Mouse (Mus musculus) ES-Bruce4 (cell line): ENCODE data around the gene Tas2r117. TPM values are rescaled to one million over a fixed set of nuclear protein-coding genes. Genes with fewer than 3 reads are reported as not detected.

Experiments used
- H3K27ac ChIP-seq: 2 replicates; pipeline ENCODE4 v1.5.1; 2012; ENCODE audit warnings: low read length, inconsistent platforms; ENCODE audit not compliant: insufficient read depth
- H3K27me3 ChIP-seq: 2 replicates; pipeline ENCODE4 v1.6.1; 2012; ENCODE audit warnings: mild to moderate bottlenecking, low read length, inconsistent platforms; ENCODE audit not compliant: control insufficient read depth, poor library complexity, insufficient read depth, severe bottlenecking
- H3K36me3 ChIP-seq: 2 replicates; pipeline ENCODE4 v1.6.1; 2012; ENCODE audit warnings: inconsistent platforms, mild to moderate bottlenecking, low read length, moderate library complexity; ENCODE audit not compliant: control insufficient read depth, poor library complexity, insufficient read depth, severe bottlenecking
- H3K4me1 ChIP-seq: one replicate; pipeline ENCODE4 v1.8.1; 2011; ENCODE audit warnings: low read length; ENCODE audit not compliant: control insufficient read depth, insufficient read depth
- H3K4me3 ChIP-seq: 2 replicates; pipeline ENCODE4 v1.5.1; 2011; ENCODE audit warnings: low read depth, mild to moderate bottlenecking, low read length
- H3K9ac ChIP-seq: 2 replicates; pipeline ENCODE4 v1.6.1; 2012; ENCODE audit warnings: low read depth, mild to moderate bottlenecking, inconsistent platforms; ENCODE audit not compliant: poor library complexity, severe bottlenecking
- H3K9me3 ChIP-seq: replicated peaks from 2 replicates; pipeline ENCODE4 v1.6.1; 2012; ENCODE audit warnings: mild to moderate bottlenecking, low read length, inconsistent platforms; ENCODE audit not compliant: control insufficient read depth, poor library complexity, insufficient read depth, severe bottlenecking
- CTCF ChIP-seq: IDR thresholded peaks from one replicate; pipeline ENCODE4 v1.8.1; 2011; ENCODE audit warnings: low read depth, low read length
- EP300 ChIP-seq: IDR thresholded peaks from 2 replicates; pipeline ENCODE4 v1.6.1; 2011; ENCODE audit warnings: low read depth, low read length; ENCODE audit not compliant: insufficient read depth
- POLR2A ChIP-seq: IDR thresholded peaks from one replicate; pipeline ENCODE4 v1.8.1; 2011; ENCODE audit warnings: low read length; ENCODE audit not compliant: insufficient read depth
- polyA plus RNA-seq: library from polyadenylated mRNA; stranded (reverse); fragments of >200 nt; gene quantifications from 2 replicates; pipeline ENCODE4 v1.2.4, GENCODE M21; 2011; ENCODE audit warnings: low read depth; ENCODE audit not compliant: missing spikeins, insufficient read depth, insufficient read length

Gene Tas2r117
- not detected in 2 replicates for polyA plus RNA-seq

GRCm38 (mm10) chr6:132802518-132802917, at the start of gene Tas2r117:
Gene Tas2r117, plus strand, starts transcription at chr6:132802818.
- TF ChIP-seq CTCF (no peak), POLR2A (no peak), EP300 (no peak)
- Histone ChIP-seq H3K9me3 (no peaks in the 10 kb centered on the region), H3K27ac (no peak within 1 kb of the TSS), H3K4me3 (no peak within 1 kb of the TSS), H3K9ac (no peak within 1 kb of the TSS), H3K27me3 (no peaks in the 10 kb centered on the region), H3K36me3 (no peaks in the 10 kb centered on the region), H3K4me1 (no peaks in the 10 kb centered on the region)

DNA sequence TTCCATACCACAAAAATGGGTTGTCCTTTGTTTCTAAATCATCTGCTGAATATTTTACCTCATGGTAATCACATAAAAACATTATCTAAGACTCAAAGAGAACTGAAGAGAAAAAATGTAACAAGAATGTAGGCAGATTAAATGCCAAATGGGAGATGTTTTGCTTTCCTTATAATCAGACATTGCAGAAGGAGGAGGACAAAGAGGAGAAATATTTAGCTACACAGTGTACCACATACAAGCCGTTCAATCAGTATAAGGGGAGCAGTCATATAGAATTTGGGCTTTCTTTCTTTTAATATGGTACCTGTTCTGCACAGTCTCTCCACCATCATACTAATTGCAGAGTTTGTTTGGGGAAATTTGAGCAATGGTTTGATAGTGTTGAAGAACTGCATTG, 48.2 kb upstream of the Tas2r117 start, which contains the start of gene Tas2r124:
Gene Tas2r124 (plus strand): TSS at position 301 of the 400 bp plus-strand sequence.
- TF ChIP-seq CTCF (no peak), EP300 (no peak), POLR2A (no peak)

DNA sequence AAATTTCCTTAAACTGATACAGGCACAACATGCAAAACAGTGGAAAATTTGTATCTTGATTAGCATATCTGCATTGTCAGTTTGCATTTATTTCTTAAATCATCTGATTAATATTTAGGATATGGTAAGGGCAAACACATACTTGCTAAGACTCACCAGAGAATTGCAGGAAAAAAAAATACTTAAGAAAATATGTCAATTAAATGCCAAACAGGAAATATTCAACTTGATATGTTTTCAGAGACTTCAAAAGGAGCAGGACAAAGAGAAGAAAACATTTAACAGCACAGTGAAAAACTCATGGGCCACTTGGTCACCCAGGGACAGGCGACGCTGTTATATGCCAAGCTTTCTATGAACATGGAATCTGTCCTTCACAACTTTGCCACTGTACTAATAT, 40.8 kb upstream of the Tas2r117 start, which contains the start of gene Tas2r102:
Gene Tas2r102 (plus strand): TSS at position 301 of the 400 bp plus-strand sequence.
- H3K9me3 ChIP-seq, result no peaks in the 10 kb centered on the region

More for the DNA sequence above, 48.2 kb upstream of the Tas2r117 start, which contains the start of gene Tas2r124:
- H3K4me3 ChIP-seq, result no peak within 1 kb of the TSS
- H3K9ac ChIP-seq, result no peak within 1 kb of the TSS
- no peaks in the 10 kb centered on the region for H3K4me1 ChIP-seq
- no peak within 1 kb of the TSS for H3K27ac ChIP-seq
- no peaks in the 10 kb centered on the region for H3K9me3 ChIP-seq
- no peaks in the 10 kb centered on the region for H3K27me3 ChIP-seq
- no peaks in the 10 kb centered on the region for H3K36me3 ChIP-seq

DNA sequence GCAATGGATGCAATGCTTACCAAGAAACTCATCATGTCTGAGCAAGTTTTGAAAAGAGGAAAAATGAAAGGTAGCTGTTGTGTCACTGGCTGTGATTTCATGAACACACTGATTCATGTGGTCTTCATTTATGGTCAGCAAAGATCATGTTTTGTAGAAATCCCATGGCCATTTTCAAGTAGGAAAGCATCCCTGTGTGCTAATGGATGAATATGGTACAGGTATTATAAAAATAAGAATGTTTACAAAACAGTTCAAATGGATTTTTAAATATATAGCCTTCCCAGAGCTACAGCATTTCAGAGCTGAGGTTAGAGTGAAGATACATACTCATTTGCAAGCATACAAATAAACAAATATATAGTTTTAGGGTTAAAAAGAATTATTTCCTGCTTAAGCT, 24.6 kb upstream of the Tas2r117 start, which contains the start of gene Tas2r136:
Gene Tas2r136 (minus strand): TSS at position 101 of the 400 bp plus-strand sequence.
- TF ChIP-seq CTCF, result no peak
- H3K9ac ChIP-seq, result no peak within 1 kb of the TSS
- H3K27ac ChIP-seq, result no peak within 1 kb of the TSS
- H3K36me3 ChIP-seq, result no peaks in the 10 kb centered on the region
- no peak within 1 kb of the TSS for H3K4me3 ChIP-seq
- no peaks in the 10 kb centered on the region for H3K27me3 ChIP-seq
- H3K4me1 ChIP-seq, result no peaks in the 10 kb centered on the region
- H3K9me3 ChIP-seq, result no peaks in the 10 kb centered on the region

More for the DNA sequence above, 40.8 kb upstream of the Tas2r117 start, which contains the start of gene Tas2r102:
- Histone ChIP-seq H3K27me3 (no peaks in the 10 kb centered on the region), H3K4me3 (no peak within 1 kb of the TSS), H3K4me1 (no peaks in the 10 kb centered on the region), H3K9ac (no peak within 1 kb of the TSS), H3K36me3 (no peaks in the 10 kb centered on the region), H3K27ac (no peak within 1 kb of the TSS)
- TF ChIP-seq POLR2A, result no peak
- TF ChIP-seq EP300, result no peak
- TF ChIP-seq CTCF, result no peak

GRCm38 (mm10) chr6:132795393-132795792, 7.2 kb upstream of the Tas2r117 start:
- Histone ChIP-seq H3K9ac (no peak overlapping the region), H3K27ac (no peak overlapping the region), H3K9me3 (peaks cover 5% of the 10 kb centered on the region), H3K4me3 (no peak overlapping the region), H3K4me1 (no peaks in the 10 kb centered on the region), H3K36me3 (no peaks in the 10 kb centered on the region), H3K27me3 (no peaks in the 10 kb centered on the region)
- TF ChIP-seq CTCF (no peak), EP300 (no peak), POLR2A (no peak)

GRCm38 (mm10) chr6:132846842-132847241, 44.2 kb downstream of the Tas2r117 start, which contains the start of gene Tas2r123:
Gene Tas2r123, plus strand, starts transcription at chr6:132847142.
- Histone ChIP-seq H3K36me3 (no peaks in the 10 kb centered on the region), H3K9ac (no peak within 1 kb of the TSS), H3K9me3 (no peaks in the 10 kb centered on the region), H3K27ac (no peak within 1 kb of the TSS), H3K27me3 (no peaks in the 10 kb centered on the region), H3K4me3 (no peak within 1 kb of the TSS), H3K4me1 (no peaks in the 10 kb centered on the region)
- TF ChIP-seq CTCF (no peak), EP300 (no peak), POLR2A (no peak)

Other genes starting within 250 kb of the Tas2r117 start
- not detected in 2 replicates for gene Prh1, start 233.0 kb upstream of the Tas2r117 start, polyA plus RNA-seq
- not detected in 2 replicates for gene Prp2, start 206.9 kb upstream of the Tas2r117 start, polyA plus RNA-seq
- not detected in 2 replicates for gene A630073D07Rik, start 151.3 kb upstream of the Tas2r117 start, polyA plus RNA-seq
- gene Tas2r120, start 145.9 kb upstream of the Tas2r117 start, polyA plus RNA-seq, result not detected in 2 replicates
- not detected in 2 replicates for gene Tas2r121, start 101.8 kb upstream of the Tas2r117 start, polyA plus RNA-seq
- not detected in 2 replicates for gene Tas2r122, start 90.9 kb upstream of the Tas2r117 start, polyA plus RNA-seq
- not detected in 2 replicates for gene Tas2r115, start 64.8 kb upstream of the Tas2r117 start, polyA plus RNA-seq
- gene Tas2r124, start 48.1 kb upstream of the Tas2r117 start, polyA plus RNA-seq, result not detected in 2 replicates
- not detected in 2 replicates for gene Tas2r102, start 40.7 kb upstream of the Tas2r117 start, polyA plus RNA-seq
- gene Tas2r136, start 24.7 kb upstream of the Tas2r117 start, polyA plus RNA-seq, result not detected in 2 replicates
- not detected in 2 replicates for gene Tas2r123, start 44.3 kb downstream of the Tas2r117 start, polyA plus RNA-seq
- gene Tas2r116, start 52.6 kb downstream of the Tas2r117 start, polyA plus RNA-seq, result not detected in 2 replicates
- not detected in 2 replicates for gene Tas2r110, start 65.2 kb downstream of the Tas2r117 start, polyA plus RNA-seq
- not detected in 2 replicates for gene Tas2r113, start 90.2 kb downstream of the Tas2r117 start, polyA plus RNA-seq
- gene Tas2r125, start 106.8 kb downstream of the Tas2r117 start, polyA plus RNA-seq, result not detected in 2 replicates
- not detected in 2 replicates for gene Tas2r129, start 148.3 kb downstream of the Tas2r117 start, polyA plus RNA-seq
- not detected in 2 replicates for gene Tas2r131, start 155.1 kb downstream of the Tas2r117 start, polyA plus RNA-seq
- gene Tas2r109, start 178.1 kb downstream of the Tas2r117 start, polyA plus RNA-seq, result not detected in 2 replicates
- gene Tas2r103, start 234.3 kb downstream of the Tas2r117 start, polyA plus RNA-seq, result not detected in 2 replicates